Comparison of ENCODE assay signal across 28 mouse cellular contexts in the genomic region with DNA sequence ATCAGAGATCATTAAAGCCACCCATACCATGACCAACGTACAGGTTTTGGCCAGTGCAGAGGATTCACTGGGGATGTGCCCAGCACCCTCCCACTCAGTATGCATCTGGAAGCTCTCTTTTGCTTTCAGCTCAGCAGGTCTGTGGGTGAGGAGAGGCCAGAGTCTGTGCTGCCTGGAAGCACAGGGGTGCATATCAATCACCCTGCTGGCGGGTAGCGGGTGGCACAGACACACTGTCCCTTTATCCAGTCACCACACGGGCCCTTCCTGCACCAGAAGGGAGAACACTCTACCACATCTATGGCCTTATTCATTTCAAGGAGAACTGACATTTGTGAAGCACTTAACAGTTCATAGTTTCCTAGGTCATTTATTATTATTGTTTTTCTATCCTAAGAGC. TPM values are rescaled to one million over a fixed set of nuclear protein-coding genes. Genes with fewer than 3 reads are reported as not detected.
DNase-seq lines count a peak whose midpoint lies in the region; ATAC-seq and TF ChIP-seq lines count a peak whose summit lies in the region.
"Had no signal": no experiment of that assay in that cellular context is flagged by ENCODE, and none has a peak within 500 bp of the region (broad histone marks: within the 10 kb centered on the region; RNA-seq: fewer than 3 reads in every experiment).

No protein-coding gene starts in this region.

- no peak overlapping the region for H3K9ac ChIP-seq in hindbrain, postnatal 0 days (replicated peaks; ENCODE audit: low read length)
- H3K9ac ChIP-seq in hindbrain, embryonic 12.5 days: no peak overlapping the region
- H3K9ac ChIP-seq: embryonic facial prominence, embryonic 13.5 days; forebrain, embryonic 13.5 days; heart, embryonic 15.5 days; hindbrain, embryonic 15.5 days; limb, embryonic 15.5 days; liver, embryonic 15.5 days; midbrain, embryonic 12.5 days; neural tube, embryonic 13.5 days had no signal

- no peaks in the 10 kb centered on the region for H3K9me3 ChIP-seq in hindbrain, postnatal 0 days (ENCODE audit: low read length)
- no peaks in the 10 kb centered on the region for H3K9me3 ChIP-seq in hindbrain, embryonic 12.5 days (replicated peaks)
- H3K9me3 ChIP-seq: embryonic facial prominence, embryonic 13.5 days; forebrain, embryonic 13.5 days; heart, embryonic 15.5 days; hindbrain, embryonic 15.5 days; limb, embryonic 15.5 days; liver, embryonic 15.5 days; midbrain, embryonic 12.5 days; neural tube, embryonic 13.5 days had no signal

- intact Hi-C loops in left cerebral cortex, adult 2 months (cut with DNase I): no loop called here
- intact Hi-C loops in left cerebral cortex, postnatal 36 days (cut with DNase I): no loop called here

- WGBS in hindbrain, postnatal 0 days: 45% methylated on average over 4 of the region's 4 CpGs
- WGBS in hindbrain, embryonic 12.5 days: 38% methylated on average over 4 of the region's 4 CpGs

- no peak overlapping the region for H3K4me3 ChIP-seq in hindbrain, postnatal 0 days (ENCODE audit: low read length)
- H3K4me3 ChIP-seq in hindbrain, embryonic 12.5 days: no peak overlapping the region
- no peak overlapping the region for H3K4me3 ChIP-seq in left cerebral cortex, adult 2 months
- H3K4me3 ChIP-seq: embryonic facial prominence, embryonic 13.5 days; erythroblast, embryonic 14.5 days; forebrain, embryonic 13.5 days; heart, embryonic 15.5 days; hindbrain, embryonic 15.5 days; limb, embryonic 15.5 days; liver, embryonic 15.5 days; midbrain, embryonic 12.5 days; myocyte; neural tube, embryonic 13.5 days had no signal

- H3K27ac ChIP-seq in hindbrain, postnatal 0 days: no peak overlapping the region
- no peak overlapping the region for H3K27ac ChIP-seq in hindbrain, embryonic 12.5 days
- H3K27ac ChIP-seq in left cerebral cortex, adult 2 months: no peak overlapping the region; the same call in 1 of the 2 replicates
- H3K27ac ChIP-seq: embryonic facial prominence, embryonic 13.5 days; forebrain, embryonic 13.5 days; heart, embryonic 15.5 days; hindbrain, embryonic 15.5 days; limb, embryonic 15.5 days; liver, embryonic 15.5 days; macrophage; midbrain, embryonic 12.5 days; neural tube, embryonic 13.5 days had no signal

- H3K4me2 ChIP-seq in hindbrain, postnatal 0 days (ENCODE audit: low read depth, low read length): no peak overlapping the region
- no peak overlapping the region for H3K4me2 ChIP-seq in hindbrain, embryonic 12.5 days (replicated peaks)
- H3K4me2 ChIP-seq: embryonic facial prominence, embryonic 13.5 days; forebrain, embryonic 13.5 days; heart, embryonic 15.5 days; hindbrain, embryonic 15.5 days; limb, embryonic 15.5 days; liver, embryonic 15.5 days; midbrain, embryonic 12.5 days; neural tube, embryonic 13.5 days had no signal

- ATAC-seq in hindbrain, postnatal 0 days: peak; percentile 77; the same call in 1 of the 2 replicates
- ATAC-seq in hindbrain, embryonic 12.5 days (ENCODE audit: low FRiP score): no peak
- ATAC-seq: activated CD4-positive, CD25-positive, alpha-beta regulatory T cell, adult 4 months; forebrain, embryonic 13.5 days; intestine, embryonic 16.5 days had no signal

- DNase-seq in adrenal gland, postnatal 14 days: peak; percentile 23
- DNase-seq in adrenal gland, postnatal 25 days: no peak
- peak; percentile 15 for DNase-seq in hindbrain, postnatal 0 days (ENCODE audit: low spot score)
- DNase-seq in left cerebral cortex, adult 2 months (ENCODE audit: extremely low spot score in 1 of 2, low spot score in 2 of 2): peak in 1 of 2 experiments; percentile 29
- no peak for DNase-seq in left cerebral cortex, postnatal 36 days (ENCODE audit: low spot score in 2 of 2)
- DNase-seq in right cerebral cortex, postnatal 10 days (ENCODE audit: low spot score in 2 of 2): peak; percentile 65 to 72
- DNase-seq in right cerebral cortex, postnatal 25 days: no peak
- DNase-seq: adrenal gland, adult 8-10 months; cerebellum, adult 8-10 months; cerebellum, postnatal 36 days; embryo, embryonic 11 days; heart, postnatal 36 days; left cerebral cortex, postnatal 4 days; retina, postnatal 1 day had no signal

- no peaks in the 10 kb centered on the region for H3K4me1 ChIP-seq in hindbrain, postnatal 0 days (ENCODE audit: insufficient read depth, low read length)
- H3K4me1 ChIP-seq in hindbrain, embryonic 12.5 days: no peaks in the 10 kb centered on the region
- H3K4me1 ChIP-seq: hindbrain, embryonic 15.5 days; limb, embryonic 15.5 days; liver, embryonic 15.5 days; midbrain, embryonic 12.5 days; neural tube, embryonic 13.5 days had no signal

- no peak for TF ChIP-seq CTCF in hindbrain, postnatal 0 days (IDR thresholded peaks at IDR 0.05; ENCODE audit: low read depth)
- peak; percentile 5 for TF ChIP-seq CTCF in left cerebral cortex, adult 2 months (IDR thresholded peaks at IDR 0.05)

- H3K27me3 ChIP-seq in hindbrain, postnatal 0 days (ENCODE audit: insufficient read depth, low read length): no peaks in the 10 kb centered on the region
- no peaks in the 10 kb centered on the region for H3K27me3 ChIP-seq in hindbrain, embryonic 12.5 days
- H3K27me3 ChIP-seq: embryonic facial prominence, embryonic 13.5 days; forebrain, embryonic 13.5 days; heart, embryonic 15.5 days; hindbrain, embryonic 15.5 days; limb, embryonic 15.5 days; liver, embryonic 15.5 days; midbrain, embryonic 12.5 days; neural tube, embryonic 13.5 days had no signal

- H3K36me3 ChIP-seq in hindbrain, postnatal 0 days (ENCODE audit: insufficient read depth, low read length): no peaks in the 10 kb centered on the region
- H3K36me3 ChIP-seq in hindbrain, embryonic 12.5 days: no peaks in the 10 kb centered on the region
- H3K36me3 ChIP-seq: embryonic facial prominence, embryonic 13.5 days; heart, embryonic 15.5 days; hindbrain, embryonic 15.5 days; limb, embryonic 15.5 days; liver, embryonic 15.5 days; midbrain, embryonic 12.5 days; neural tube, embryonic 13.5 days had no signal

RNA-seq across cellular contexts. Expression of gene Hsd11b1, which starts 25.4 kb away (rescaled TPM):
- 26.4 and 82.7 TPM in 2 replicates for total RNA-seq in adrenal gland, postnatal 14 days (2021)
- total RNA-seq in adrenal gland, postnatal 25 days (2021): 71.0 and 74.2 TPM in 2 replicates
- total RNA-seq in hindbrain, postnatal 0 days (2014; rRNA removed): 2.3 and 2.5 TPM in 2 replicates
- 2.5 and 2.7 TPM in 2 replicates for polyA plus RNA-seq in hindbrain, postnatal 0 days (2015; fragmentation: Nextera tagmentation; extraction: Ambion mirVana)
- 0.17 and 0.21 TPM in 2 replicates for polyA plus RNA-seq in hindbrain, embryonic 12.5 days (2016; fragmentation: Nextera tagmentation; extraction: Ambion mirVana)
- 10 to 100 TPM; 17.4 to 18.1 TPM for total RNA-seq in left cerebral cortex, adult 2 months (2021)
- total RNA-seq in left cerebral cortex, postnatal 36 days (2021): 10 to 100 TPM; 14.2 to 26.7 TPM
- polyA plus RNA-seq: erythroblast, embryonic 14.5 days; midbrain, embryonic 12.5 days; neural tube, embryonic 13.5 days had no signal

RNA-seq across cellular contexts. Expression of gene Lamb3, which starts 30.9 kb away (rescaled TPM):
- 1.0 and 2.3 TPM in 2 replicates for total RNA-seq in adrenal gland, postnatal 14 days (2021)
- total RNA-seq in adrenal gland, postnatal 25 days (2021): 0.76 and 2.3 TPM in 2 replicates
- 1.0 and 1.3 TPM in 2 replicates for total RNA-seq in hindbrain, postnatal 0 days (2014; rRNA removed)
- 0.36 and 0.52 TPM in 2 replicates for polyA plus RNA-seq in hindbrain, postnatal 0 days (2015; fragmentation: Nextera tagmentation; extraction: Ambion mirVana)
- polyA plus RNA-seq in hindbrain, embryonic 12.5 days (2016; fragmentation: Nextera tagmentation; extraction: Ambion mirVana): 0.36 and 0.52 TPM in 2 replicates
- total RNA-seq in left cerebral cortex, adult 2 months (2021): 1 to 10 TPM in 1 of 2 experiments, under 1 TPM in 1; 0.97 to 1.1 TPM
- total RNA-seq in left cerebral cortex, postnatal 36 days (2021): 1 to 10 TPM in 1 of 2 experiments, under 1 TPM in 1; 0.89 to 1.6 TPM
- polyA plus RNA-seq: erythroblast, embryonic 14.5 days; macrophage had no signal

RNA-seq across cellular contexts. Expression of gene G0s2, which starts 34.6 kb away (rescaled TPM):
- 163 and 182 TPM in 2 replicates for total RNA-seq in adrenal gland, postnatal 14 days (2021)
- total RNA-seq in adrenal gland, postnatal 25 days (2021): 62.3 and 98.6 TPM in 2 replicates
- 7.4 and 12.1 TPM in 2 replicates for total RNA-seq in hindbrain, postnatal 0 days (2014; rRNA removed)
- 7.0 and 9.1 TPM in 2 replicates for polyA plus RNA-seq in hindbrain, postnatal 0 days (2015; fragmentation: Nextera tagmentation; extraction: Ambion mirVana)
- polyA plus RNA-seq in hindbrain, embryonic 12.5 days (2016; fragmentation: Nextera tagmentation; extraction: Ambion mirVana): 6.4 and 7.1 TPM in 2 replicates
- total RNA-seq in left cerebral cortex, adult 2 months (2021): 1 to 10 TPM; 6.0 to 7.3 TPM
- total RNA-seq in left cerebral cortex, postnatal 36 days (2021): 1 to 10 TPM; 5.3 to 8.7 TPM

RNA-seq across cellular contexts. Expression of gene Traf3ip3, which starts 36.9 kb away (rescaled TPM):
- 5.0 and 22.9 TPM in 2 replicates for total RNA-seq in adrenal gland, postnatal 14 days (2021)
- total RNA-seq in adrenal gland, postnatal 25 days (2021): 1.5 and 3.4 TPM in 2 replicates
- 0.78 and 1.5 TPM in 2 replicates for total RNA-seq in hindbrain, postnatal 0 days (2014; rRNA removed)
- 1.9 TPM in 2 replicates for polyA plus RNA-seq in hindbrain, postnatal 0 days (2015; fragmentation: Nextera tagmentation; extraction: Ambion mirVana)
- polyA plus RNA-seq in hindbrain, embryonic 12.5 days (2016; fragmentation: Nextera tagmentation; extraction: Ambion mirVana): 2.6 and 3.6 TPM in 2 replicates
- total RNA-seq in left cerebral cortex, adult 2 months (2021): 1 to 10 TPM; 1.2 to 1.8 TPM
- total RNA-seq in left cerebral cortex, postnatal 36 days (2021): 1 to 10 TPM; 1.6 to 2.0 TPM
- polyA plus RNA-seq: erythroblast, embryonic 14.5 days had no signal

Comparison
In these comparisons a context has a peak if more than half of its experiments do, and no peak if none do; other contexts are left out.
1. DNase-seq: peak in adrenal gland, postnatal 14 days (single experiment), hindbrain, postnatal 0 days (single experiment) and right cerebral cortex, postnatal 10 days (2 of 2); none in adrenal gland, postnatal 25 days (single experiment), left cerebral cortex, postnatal 36 days (0 of 2) and right cerebral cortex, postnatal 25 days (single experiment).